Mouse (Mus musculus) myocyte (in vitro differentiated cells): ENCODE measurements at regions not wholly inside any gene's neighbourhood (a gene's known extent, or its start where the extent isn't known, plus 50 kb on each side); places are given as distances from the start of the nearest gene placed in this dataset.

Source experiments
- CEBPB ChIP-seq: IDR thresholded peaks from 2 replicates; pipeline ENCODE4 v1.6.1; 2011; ENCODE audit warnings: mild to moderate bottlenecking, moderate library complexity; ENCODE audit not compliant: poor library complexity, insufficient read depth, severe bottlenecking
- MAX ChIP-seq: IDR thresholded peaks from one replicate; pipeline ENCODE4 v1.6.1; 2011; ENCODE audit warnings: low read depth, mild to moderate bottlenecking, control low read depth
- MYOG ChIP-seq, 3 experiments: IDR thresholded peaks; one replicate each; pipeline ENCODE4 v1.6.1; 2011; ENCODE audit warnings: control low read depth in 2 of 3, low read depth in 2 of 3, mild to moderate bottlenecking in 2 of 3; ENCODE audit not compliant: insufficient read length in 2 of 3, control insufficient read depth in 1 of 3, insufficient read depth in 1 of 3
- POLR2A ChIP-seq: IDR thresholded peaks from one replicate; pipeline ENCODE4 v1.6.1; 2011; ENCODE audit warnings: low read depth, mild to moderate bottlenecking, control low read depth, moderate library complexity; ENCODE audit not compliant: insufficient read length
- POLR2AphosphoS2 ChIP-seq: IDR thresholded peaks from one replicate; pipeline ENCODE4 v1.6.1; 2011; ENCODE audit warnings: low read depth, control low read depth; ENCODE audit not compliant: insufficient read length
- TCF12 ChIP-seq: IDR thresholded peaks from one replicate; pipeline ENCODE4 v1.6.1; 2011; ENCODE audit warnings: mild to moderate bottlenecking, control low read depth; ENCODE audit not compliant: poor library complexity, insufficient read depth, severe bottlenecking
- USF1 ChIP-seq: IDR thresholded peaks from one replicate; pipeline ENCODE4 v1.6.1; 2011; ENCODE audit warnings: low read depth, mild to moderate bottlenecking, control low read depth, moderate library complexity

GRCm38 (mm10) chr12:70635997-70636396 lies 183.1 kb downstream of the Tmx1 start:
- no peak for TF ChIP-seq POLR2A
- TF ChIP-seq MAX: no peak
- TF ChIP-seq USF1: no peak
- no peak for TF ChIP-seq MYOG (IDR thresholded peaks at IDR 0.05; ENCODE audit: control insufficient read depth in 1 of 3, insufficient read depth in 1 of 3, insufficient read length in 2 of 3, low read depth in 2 of 3)
- no peak for TF ChIP-seq CEBPB
- TF ChIP-seq TCF12: no peak
- TF ChIP-seq POLR2AphosphoS2: no peak
